Mouse (Mus musculus) E14TG2a.4 (cell line): Measurements from ENCODE around the gene Zbtb20.

Experiments
- H3K27me3 ChIP-seq: 2 replicates; pipeline ENCODE4 v1.6.1; 2014; ENCODE audit warnings: low read length, control low read depth; ENCODE audit not compliant: insufficient read depth
- H3K36me3 ChIP-seq: 2 replicates; pipeline ENCODE4 v1.6.1; 2014; ENCODE audit warnings: low read length, control low read depth; ENCODE audit not compliant: insufficient read depth
- H3K4me1 ChIP-seq: replicated peaks from 2 replicates; pipeline ENCODE4 v1.6.1; 2014; ENCODE audit warnings: low read depth, low read length, control low read depth
- H3K4me3 ChIP-seq: replicated peaks from 2 replicates; pipeline ENCODE4 v1.5.1; 2014; ENCODE audit warnings: mild to moderate bottlenecking, low read length
- H3K9me3 ChIP-seq: 2 replicates; pipeline ENCODE4 v1.6.1; 2014; ENCODE audit warnings: low read length, control low read depth
- CTCF ChIP-seq: conservative IDR thresholded peaks from 2 replicates; pipeline ENCODE4 v1.5.1; 2014; ENCODE audit warnings: low read length
- NANOG ChIP-seq: IDR thresholded peaks from 2 replicates; pipeline ENCODE4 v1.6.1; 2014; ENCODE audit warnings: borderline replicate concordance, low read length, mixed read lengths
- POU5F1 ChIP-seq: IDR thresholded peaks from 2 replicates; pipeline ENCODE4 v1.6.1; 2014; ENCODE audit warnings: low read length, borderline replicate concordance

The Zbtb20 gene

DNA sequence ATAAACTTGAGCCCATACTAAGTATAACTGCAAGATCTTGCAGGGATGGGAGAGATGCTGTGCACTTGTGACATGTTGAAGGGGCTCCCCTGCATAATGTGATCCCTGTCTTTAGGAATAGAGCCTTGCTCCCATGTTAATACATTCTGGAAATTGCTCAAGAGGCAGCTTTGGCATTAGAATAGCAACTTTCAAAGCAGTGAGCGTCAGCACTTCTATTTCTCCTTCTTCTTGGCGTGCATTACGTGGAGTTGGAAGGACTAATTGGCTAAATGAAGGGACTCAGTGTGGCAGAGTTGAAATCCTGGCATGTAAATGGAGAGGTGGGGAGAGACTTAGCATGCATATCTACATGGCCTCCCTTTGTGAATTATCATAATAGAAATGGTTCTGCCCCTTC lies 658.4 kb downstream of the Zbtb20 start:
- H3K9me3 ChIP-seq, result no peaks in the 10 kb centered on the region
- no peak for TF ChIP-seq CTCF
- TF ChIP-seq POU5F1, result no peak
- no peak for TF ChIP-seq NANOG
- no peaks in the 10 kb centered on the region for H3K27me3 ChIP-seq
- H3K4me1 ChIP-seq, result no peaks in the 10 kb centered on the region
- no peak overlapping the region for H3K4me3 ChIP-seq
- H3K36me3 ChIP-seq, result no peaks in the 10 kb centered on the region

DNA sequence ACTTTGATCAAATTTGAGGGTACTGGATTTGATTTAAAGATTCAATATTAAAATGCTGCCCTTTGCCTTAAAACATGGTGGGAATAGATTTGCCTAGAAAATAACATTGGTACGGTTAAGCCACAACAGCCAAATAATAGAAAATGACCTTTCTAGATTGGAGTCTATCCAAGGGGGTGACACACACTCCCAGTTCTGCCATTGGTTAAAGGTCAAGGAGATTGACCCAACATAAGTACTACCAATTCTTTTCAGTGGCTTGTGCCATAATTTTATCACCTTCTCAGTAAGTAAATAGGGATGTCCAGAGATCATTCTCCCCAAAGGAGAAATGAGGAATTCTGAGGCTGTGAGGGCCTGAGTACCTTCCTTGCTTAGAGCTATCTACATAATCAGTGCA lies 660.2 kb downstream of the Zbtb20 start:
- Histone ChIP-seq H3K36me3 (no peaks in the 10 kb centered on the region), H3K27me3 (no peaks in the 10 kb centered on the region)
- TF ChIP-seq CTCF (no peak), POU5F1 (no peak), NANOG (no peak)

DNA sequence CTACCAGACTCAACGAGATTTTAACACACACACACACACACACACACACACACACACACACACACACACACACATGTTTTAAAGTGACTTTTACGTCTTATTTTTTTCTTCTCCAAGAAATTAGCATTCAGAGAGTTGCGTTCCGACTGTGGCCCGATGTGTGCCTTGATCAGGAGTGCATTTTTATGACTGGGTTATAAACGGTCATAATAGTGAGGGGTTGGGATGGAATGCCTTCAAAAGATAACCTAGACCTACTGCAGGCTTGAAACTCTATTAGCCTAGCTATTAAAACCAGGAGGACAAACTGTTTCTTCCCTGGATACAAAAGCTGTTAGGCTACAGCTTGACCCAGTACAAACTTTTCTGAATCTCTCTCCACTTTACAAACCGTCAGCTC lies 661.5 kb downstream of the Zbtb20 start:
- H3K4me3 ChIP-seq, result no peak overlapping the region
- TF ChIP-seq POU5F1 (no peak), NANOG (no peak), CTCF (no peak)
- H3K4me1 ChIP-seq, result peaks cover 2% of the 10 kb centered on the region; the same call in 1 of the 2 replicates
- no peaks in the 10 kb centered on the region for H3K27me3 ChIP-seq
- H3K36me3 ChIP-seq, result no peaks in the 10 kb centered on the region
- H3K9me3 ChIP-seq, result no peaks in the 10 kb centered on the region

More for the DNA sequence above, 660.2 kb downstream of the Zbtb20 start:
- peaks cover 2% of the 10 kb centered on the region; the same call in 1 of the 2 replicates for H3K4me1 ChIP-seq
- H3K4me3 ChIP-seq, result no peak overlapping the region
- H3K9me3 ChIP-seq, result no peaks in the 10 kb centered on the region

- Histone ChIP-seq H3K4me1 (peaks cover 5% of the 10 kb centered on the region), H3K27me3 (no peaks in the 10 kb centered on the region), H3K36me3 (no peaks in the 10 kb centered on the region), H3K9me3 (no peaks in the 10 kb centered on the region), H3K4me3 (no peak overlapping the region)
- TF ChIP-seq NANOG, result no peak
- no peak for TF ChIP-seq POU5F1
- TF ChIP-seq CTCF, result no peak
These were observed 664.0 kb downstream of the Zbtb20 start for GRCm38 (mm10) chr16:43539659-43540096.

GRCm38 (mm10) chr16:43540108-43540507 lies 664.4 kb downstream of the Zbtb20 start:
- no peak overlapping the region for H3K4me3 ChIP-seq
- H3K36me3 ChIP-seq, result no peaks in the 10 kb centered on the region
- TF ChIP-seq NANOG (no peak), POU5F1 (no peak), CTCF (peak; percentile 90)
- peaks cover 10% of the 10 kb centered on the region for H3K4me1 ChIP-seq
- no peaks in the 10 kb centered on the region for H3K27me3 ChIP-seq
- no peaks in the 10 kb centered on the region for H3K9me3 ChIP-seq

- H3K4me3 ChIP-seq, result no peak overlapping the region
- TF ChIP-seq CTCF, result no peak
- TF ChIP-seq POU5F1, result no peak
- TF ChIP-seq NANOG, result no peak
- H3K9me3 ChIP-seq, result no peaks in the 10 kb centered on the region
- no peaks in the 10 kb centered on the region for H3K36me3 ChIP-seq
- peaks cover 15% of the 10 kb centered on the region for H3K4me1 ChIP-seq
- H3K27me3 ChIP-seq, result no peaks in the 10 kb centered on the region
These were observed 665.0 kb downstream of the Zbtb20 start for GRCm38 (mm10) chr16:43540546-43541167.

- peaks cover 46% of the 10 kb centered on the region for H3K4me1 ChIP-seq
- no peak overlapping the region for H3K4me3 ChIP-seq
- 0 out of 2 replicates have a peak, but pooled peaks cover 2% of the 10 kb centered on the region for H3K27me3 ChIP-seq
- H3K9me3 ChIP-seq, result no peaks in the 10 kb centered on the region
- no peaks in the 10 kb centered on the region for H3K36me3 ChIP-seq
- no peak for TF ChIP-seq CTCF
- no peak for TF ChIP-seq POU5F1
- TF ChIP-seq NANOG, result no peak
These were observed 669.6 kb downstream of the Zbtb20 start for GRCm38 (mm10) chr16:43545261-43545660.

DNA sequence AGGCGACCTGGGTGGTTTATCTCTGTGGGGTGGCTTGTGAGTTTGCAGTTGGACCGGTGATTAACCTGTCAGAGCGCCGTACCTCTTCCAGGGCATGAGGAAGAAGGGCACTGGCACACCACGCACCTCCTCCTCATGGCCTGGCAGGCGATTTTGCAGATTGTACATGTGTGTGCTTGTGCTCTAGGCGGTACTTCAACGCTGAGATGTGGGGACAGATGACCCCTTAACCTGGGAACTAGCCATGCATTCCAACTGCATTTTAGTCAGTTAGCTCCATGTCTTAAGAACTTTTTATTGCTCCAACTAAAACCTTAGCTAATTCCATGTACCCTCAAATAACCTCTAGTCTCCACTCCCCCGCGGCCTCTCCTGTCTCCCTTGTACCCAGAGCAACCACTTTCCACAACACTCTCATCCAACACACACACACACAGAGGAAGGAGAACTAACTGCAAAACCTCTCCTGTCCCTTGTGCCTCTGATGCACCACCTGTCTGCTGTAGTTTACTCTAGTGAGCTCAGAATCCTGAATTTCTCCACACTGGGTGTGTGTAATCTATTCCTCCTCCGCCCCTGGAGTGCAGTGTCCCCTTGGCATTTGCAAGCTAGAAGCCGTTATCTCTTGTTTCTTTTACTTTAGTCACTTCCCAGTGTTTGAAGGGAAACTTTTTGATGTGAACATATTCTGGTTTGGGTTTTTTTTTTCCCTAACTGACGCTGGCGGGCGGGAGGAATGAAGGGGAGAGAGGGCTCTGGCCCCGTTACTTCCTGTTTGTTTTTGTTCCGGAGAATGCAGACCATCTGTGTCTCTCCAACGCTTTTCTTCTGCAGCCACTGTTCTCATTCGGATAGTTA lies 671.9 kb downstream of the Zbtb20 start:
- H3K4me3 ChIP-seq, result 0 out of 2 replicates have a peak overlapping the region, but pooled peaks have one; percentile 21
- 0 out of 2 replicates have a peak, but pooled peaks cover 2% of the 10 kb centered on the region for H3K27me3 ChIP-seq
- peaks cover 46% of the 10 kb centered on the region for H3K4me1 ChIP-seq
- no peak for TF ChIP-seq NANOG
- no peak for TF ChIP-seq POU5F1
- no peak for TF ChIP-seq CTCF
- no peaks in the 10 kb centered on the region for H3K36me3 ChIP-seq
- H3K9me3 ChIP-seq, result no peaks in the 10 kb centered on the region
